Comparison of ENCODE assay signal across 18 mouse cellular contexts in genomic region chr1:156467655-156468255, GRCm38 (mm10). TPM values are rescaled to one million over a fixed set of nuclear protein-coding genes. Genes with fewer than 3 reads are reported as not detected.
DNase-seq lines count a peak whose midpoint lies in the region; ATAC-seq and TF ChIP-seq lines count a peak whose summit lies in the region.
"Had no signal": no experiment of that assay in that cellular context is flagged by ENCODE, and none has a peak within 500 bp of the region (broad histone marks: within the 10 kb centered on the region; RNA-seq: fewer than 3 reads in every experiment).

No protein-coding gene starts in this region.

- no peak for TF ChIP-seq CTCF in bone marrow macrophage, adult 2 months (IDR thresholded peaks at IDR 0.05; ENCODE audit: low read depth, low read length)

- ATAC-seq in monocyte, adult 5-6 weeks (replicated peaks; ENCODE audit: insufficient number of reproducible peaks, low FRiP score, low TSS enrichment, poor library complexity, severe bottlenecking): 0 out of 2 replicates have a peak, but pooled peaks have one; percentile 19

- H3K4me3 ChIP-seq in bone marrow macrophage, adult 2 months (ENCODE audit: insufficient read depth, low read length): peak overlapping the region; percentile 37
- H3K4me3 ChIP-seq: heart, embryonic 10.5 days; hindbrain, embryonic 12.5 days; limb, embryonic 12.5 days; neural tube, embryonic 13.5 days had no signal

- peak; percentile 41 to 64 for DNase-seq in lung, adult 18-20 months
- DNase-seq in lung, postnatal 4 days: no peak
- DNase-seq in NIH3T3 (ENCODE audit: low read depth): peak; percentile 34
- DNase-seq in cerebellum, adult 18-20 months: no peak
- DNase-seq in left cerebral cortex, postnatal 14 days (ENCODE audit: low spot score in 2 of 2): no peak
- DNase-seq: cerebellum, adult 8-10 months; gastrocnemius, postnatal 10 days; kidney, postnatal 14 days; thymus, adult 18-20 months had no signal

- peak overlapping the region; percentile 99 for H3K27ac ChIP-seq in bone marrow macrophage, adult 2 months (ENCODE audit: insufficient read depth, low read depth, low read length)
- H3K27ac ChIP-seq: heart, embryonic 10.5 days; hindbrain, embryonic 12.5 days; limb, embryonic 12.5 days; liver, embryonic 14.5 days; neural tube, embryonic 13.5 days had no signal

- TF ChIP-seq POLR2A in bone marrow macrophage, adult 2 months (IDR thresholded peaks at IDR 0.05; ENCODE audit: borderline replicate concordance, low read depth, low read length): no peak

- peaks cover 42% of the 10 kb centered on the region for H3K4me1 ChIP-seq in bone marrow macrophage, adult 2 months (ENCODE audit: control insufficient read depth, insufficient read depth, low read length)

- intact Hi-C loops in left cerebral cortex, postnatal 14 days (cut with DNase I): no loop called here

RNA-seq across cellular contexts. Expression of gene Soat1, which starts 6.4 kb away (rescaled TPM):
- 294 and 305 TPM in 2 replicates for polyA plus RNA-seq in bone marrow macrophage, adult 2 months (2012; ENCODE audit: insufficient read depth, insufficient read length, missing spikeins)
- total RNA-seq in monocyte, adult 5-6 weeks (2017): 125 to 142 TPM (median 127 TPM) in 3 replicates
- 10 to 100 TPM; 32.9 to 36.7 TPM for total RNA-seq in left cerebral cortex, postnatal 14 days (2021)

RNA-seq across cellular contexts. Expression of gene Axdnd1, which starts 46.8 kb away (rescaled TPM):
- 1.8 and 3.0 TPM in 2 replicates for polyA plus RNA-seq in bone marrow macrophage, adult 2 months (2012; ENCODE audit: insufficient read depth, insufficient read length, missing spikeins)
- 1.2 to 7.4 TPM in 2 of 3 replicates, not detected in the other for total RNA-seq in monocyte, adult 5-6 weeks (2017)
- under 1 TPM; 0.31 to 0.61 TPM for total RNA-seq in left cerebral cortex, postnatal 14 days (2021)
- total RNA-seq: midbrain, postnatal 0 days had no signal
- polyA plus RNA-seq: small intestine, adult 2 months had no signal

RNA-seq across cellular contexts. Expression of gene Gm10031, which starts 56.1 kb away (rescaled TPM):
- 7.5 and 10.8 TPM in 2 replicates for polyA plus RNA-seq in bone marrow macrophage, adult 2 months (2012; ENCODE audit: insufficient read depth, insufficient read length, missing spikeins)
- 6.0 to 10.7 TPM (median 9.9 TPM) in 3 replicates for total RNA-seq in monocyte, adult 5-6 weeks (2017)
- 10 to 100 TPM; 52.4 to 55.1 TPM for total RNA-seq in left cerebral cortex, postnatal 14 days (2021)

Comparison
In these comparisons a context has a peak if more than half of its experiments do, and no peak if none do; other contexts are left out.
1. DNase-seq: peak in lung, adult 18-20 months (2 of 2) and NIH3T3 (single experiment); none in lung, postnatal 4 days (0 of 2), cerebellum, adult 18-20 months (0 of 2) and left cerebral cortex, postnatal 14 days (0 of 2).